Mouse (Mus musculus) erythroblast, embryonic 14.5 days (primary cell): ENCODE measurements around the gene Fbl.

ENCODE experiments used
- GATA1 ChIP-seq: IDR thresholded peaks from 2 replicates; pipeline ENCODE4 v1.6.1; 2012; ENCODE audit warnings: low read length, inconsistent platforms, mixed read lengths
- TAL1 ChIP-seq: IDR thresholded peaks from 3 replicates; pipeline ENCODE4 v1.6.1; 2012; ENCODE audit warnings: low read length, inconsistent platforms, mixed read lengths

- TF ChIP-seq GATA1 (no peak), TAL1 (no peak)
Observed at GRCm38 (mm10) chr7:28191903-28192302, 22.4 kb downstream of the Fbl start.
